Mouse (Mus musculus): ENCODE results near the gene Gpr180. TPM values are rescaled to one million over a fixed set of nuclear protein-coding genes. Genes with fewer than 3 reads are reported as not detected.

The Gpr180 gene
- total RNA-seq (2014; rRNA removed) (28.0 and 29.8 TPM in 2 replicates), polyA plus RNA-seq (2012; rRNA removed) (32.7 and 36.6 TPM in 2 replicates)

DNA sequence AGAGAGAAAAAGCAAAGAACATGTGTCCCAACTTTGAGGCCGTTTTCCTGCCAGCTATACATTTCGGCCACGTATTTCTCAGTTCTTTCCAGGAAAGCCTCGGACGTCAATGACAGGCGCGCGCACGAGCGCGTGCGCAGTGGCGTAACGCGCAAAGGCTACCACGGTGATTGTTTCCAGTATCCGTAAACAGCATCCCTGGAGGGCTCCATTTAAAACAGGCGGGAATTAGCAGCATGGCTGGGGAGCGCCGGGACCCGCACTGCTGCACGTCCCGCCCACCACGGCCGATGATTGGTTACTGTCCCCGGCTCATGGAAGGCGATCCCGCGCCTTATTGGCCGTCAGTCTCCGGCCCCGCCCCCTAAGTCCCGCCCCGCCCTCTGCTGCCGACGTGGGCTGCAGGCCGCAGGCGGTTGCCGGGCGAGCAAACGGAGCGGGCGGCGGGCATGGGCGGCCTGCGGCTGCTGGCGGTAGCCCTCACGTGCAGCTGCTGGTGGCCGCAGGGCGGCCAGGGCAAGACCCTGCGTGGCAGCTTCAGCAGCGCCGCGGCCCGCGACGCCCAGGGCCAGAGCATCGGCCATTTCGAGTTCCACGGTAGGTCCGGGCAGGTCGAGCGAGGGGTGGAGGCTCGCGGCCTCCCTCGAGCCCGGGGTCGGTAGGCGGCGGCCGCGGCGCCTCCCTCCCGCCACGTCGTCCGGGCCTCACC is at the start of gene Gpr180:
Gene Gpr180 (plus strand): TSS at position 415 of the 709 bp plus-strand sequence.
- Histone ChIP-seq H3K9ac (ENCODE audit: low read depth, low read length) (peak within 1 kb of the TSS; percentile 84), H3K4me3 (ENCODE audit: insufficient read depth, low read depth, low read length) (peak within 1 kb of the TSS; percentile 78), H3K4me1 (ENCODE audit: control insufficient read depth, insufficient read depth, low read length) (peaks cover 3% of the 10 kb centered on the region; the same call in 1 of the 2 replicates), H3K79me2 (ENCODE audit: control insufficient read depth, insufficient read depth, low read length) (peaks cover 4% of the 10 kb centered on the region; the same call in 1 of the 2 replicates), H3K27me3 (ENCODE audit: control insufficient read depth, insufficient read depth, low read length) (no peaks in the 10 kb centered on the region), H3K36me3 (ENCODE audit: control insufficient read depth, insufficient read depth, low read length) (peaks cover 3% of the 10 kb centered on the region), H3K27ac (replicated peaks; ENCODE audit: insufficient read depth, low read depth, low read length) (peak within 1 kb of the TSS; percentile 43; the same call in 1 of the 2 replicates)
- WGBS, result under 1% methylated on average over 77 of the region's 77 CpGs
- DNase-seq (ENCODE audit: extremely low read depth, low read depth, low spot score), result peak; percentile 83
- no peak for TF ChIP-seq CTCF (IDR thresholded peaks at IDR 0.05; ENCODE audit: low read depth, low read length)
- peak; percentile 66; the same call in 1 of the 2 replicates for TF ChIP-seq POLR2A (IDR thresholded peaks at IDR 0.05; ENCODE audit: extremely low read depth, insufficient read depth, low read length)

DNA sequence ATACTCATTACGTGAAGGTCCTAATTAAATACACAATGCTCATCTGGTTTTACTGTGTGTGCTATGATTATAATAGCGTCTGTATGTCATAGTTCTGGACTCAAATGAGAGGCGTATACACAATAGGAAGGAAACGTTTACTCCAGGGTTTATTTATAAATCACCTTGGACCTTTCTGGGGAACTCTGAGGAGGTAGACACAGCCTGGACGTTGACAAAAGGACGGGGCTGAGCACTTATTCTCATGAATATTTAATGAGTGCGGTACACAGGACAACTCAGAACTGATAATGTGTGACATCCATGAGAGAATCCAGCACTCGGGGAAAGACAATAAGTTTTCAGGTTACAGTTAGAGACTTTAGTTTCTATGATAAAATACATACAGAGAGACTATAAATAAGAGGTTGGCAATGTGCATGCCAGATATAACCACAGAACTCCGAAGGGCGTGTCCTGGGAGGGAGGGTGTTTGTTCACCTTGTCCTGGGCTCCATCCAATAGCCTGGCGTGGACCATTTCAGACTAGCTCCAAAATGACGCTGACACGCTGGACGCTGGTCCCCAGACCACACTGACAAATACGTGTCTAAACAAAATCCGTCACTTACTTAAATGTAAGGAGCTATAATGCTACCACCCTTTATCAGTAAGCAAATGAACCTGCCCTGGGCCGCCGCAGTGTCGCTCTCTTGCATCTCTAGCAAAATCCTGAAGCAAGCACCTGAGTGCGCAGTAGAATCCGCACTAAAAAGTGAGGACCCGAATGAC is 48.3 kb upstream of the Gpr180 start:
- Histone ChIP-seq H3K27ac (replicated peaks; ENCODE audit: insufficient read depth, low read depth, low read length) (0 out of 2 replicates have a peak overlapping the region, but pooled peaks have one; percentile 13), H3K4me3 (ENCODE audit: insufficient read depth, low read depth, low read length) (peak overlapping the region; percentile 86), H3K4me1 (ENCODE audit: control insufficient read depth, insufficient read depth, low read length) (no peaks in the 10 kb centered on the region), H3K9ac (ENCODE audit: low read depth, low read length) (peak overlapping the region; percentile 47), H3K79me2 (ENCODE audit: control insufficient read depth, insufficient read depth, low read length) (no peaks in the 10 kb centered on the region), H3K27me3 (ENCODE audit: control insufficient read depth, insufficient read depth, low read length) (no peaks in the 10 kb centered on the region), H3K36me3 (ENCODE audit: control insufficient read depth, insufficient read depth, low read length) (no peaks in the 10 kb centered on the region)
- TF ChIP-seq POLR2A (IDR thresholded peaks at IDR 0.05; ENCODE audit: extremely low read depth, insufficient read depth, low read length) (no peak), CTCF (IDR thresholded peaks at IDR 0.05; ENCODE audit: low read depth, low read length) (no peak)
- peak; percentile 57 for DNase-seq (ENCODE audit: extremely low read depth, low read depth, low spot score)
- 16% methylated on average over 22 of the region's 22 CpGs for WGBS

DNA sequence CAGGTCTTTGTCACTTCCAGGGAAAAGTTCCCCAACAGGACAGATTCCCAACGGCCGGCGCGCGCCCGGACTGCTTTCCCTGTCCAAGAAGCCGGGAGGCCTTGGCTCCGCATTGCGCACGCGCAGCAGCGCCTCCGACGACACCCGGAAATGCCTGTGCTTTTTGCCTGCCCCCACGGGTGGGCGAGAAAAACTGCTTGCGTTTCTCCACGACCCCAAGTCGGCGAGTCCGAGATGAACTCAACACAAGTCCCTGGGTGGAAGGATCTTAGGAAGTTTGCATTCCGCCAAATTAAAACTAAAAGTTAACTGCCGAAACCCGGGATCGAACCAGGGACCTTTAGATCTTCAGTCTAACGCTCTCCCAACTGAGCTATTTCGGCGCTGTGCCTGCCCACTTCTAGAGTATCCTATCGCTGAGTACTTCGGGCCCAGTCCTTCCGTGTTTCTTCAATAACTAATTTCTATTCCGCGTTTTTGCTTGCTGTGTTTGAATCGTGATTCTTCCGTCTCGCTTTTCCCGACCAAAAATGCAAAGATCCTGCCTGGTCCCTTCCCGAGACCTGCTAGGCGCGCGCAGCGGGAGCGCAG is 47.6 kb upstream of the Gpr180 start:
- Histone ChIP-seq H3K4me1 (ENCODE audit: control insufficient read depth, insufficient read depth, low read length) (no peaks in the 10 kb centered on the region), H3K79me2 (ENCODE audit: control insufficient read depth, insufficient read depth, low read length) (no peaks in the 10 kb centered on the region), H3K4me3 (ENCODE audit: insufficient read depth, low read depth, low read length) (peak overlapping the region; percentile 86), H3K9ac (ENCODE audit: low read depth, low read length) (peak overlapping the region; percentile 71), H3K27me3 (ENCODE audit: control insufficient read depth, insufficient read depth, low read length) (no peaks in the 10 kb centered on the region), H3K27ac (replicated peaks; ENCODE audit: insufficient read depth, low read depth, low read length) (peak overlapping the region; percentile 32), H3K36me3 (ENCODE audit: control insufficient read depth, insufficient read depth, low read length) (no peaks in the 10 kb centered on the region)
- TF ChIP-seq POLR2A (IDR thresholded peaks at IDR 0.05; ENCODE audit: extremely low read depth, insufficient read depth, low read length) (no peak), CTCF (IDR thresholded peaks at IDR 0.05; ENCODE audit: low read depth, low read length) (no peak)
- WGBS, result under 1% methylated on average over 44 of the region's 44 CpGs
- peak; percentile 81 for DNase-seq (ENCODE audit: extremely low read depth, low read depth, low spot score)

DNA sequence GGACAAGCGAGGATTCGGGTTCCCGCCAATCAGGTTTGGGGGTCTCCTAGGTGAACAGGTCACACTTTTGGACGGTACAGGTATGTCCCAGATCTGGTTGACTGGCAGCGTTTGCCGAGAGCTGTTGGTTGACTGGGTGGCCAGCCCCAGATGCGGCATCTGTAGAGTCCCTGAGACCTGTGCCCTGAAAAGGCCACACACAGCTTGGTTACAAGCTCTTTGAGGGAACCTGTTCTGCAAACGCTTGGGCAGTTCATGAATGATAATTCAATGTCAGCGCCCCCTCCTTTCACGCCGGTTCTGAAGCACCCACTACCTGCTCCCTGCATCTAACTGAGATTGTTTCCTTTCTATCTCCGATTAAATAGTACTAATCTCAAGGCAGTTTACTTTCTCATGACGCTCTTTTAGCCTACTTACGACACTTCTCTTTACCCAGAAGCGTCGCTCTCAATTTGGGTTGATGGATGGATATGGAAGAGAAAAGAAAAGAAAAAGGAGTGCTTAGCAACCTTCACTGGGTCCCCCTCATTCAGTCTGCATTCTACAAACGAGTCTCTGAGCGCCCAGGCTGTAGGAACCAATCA is 47.1 kb upstream of the Gpr180 start:
- TF ChIP-seq CTCF (IDR thresholded peaks at IDR 0.05; ENCODE audit: low read depth, low read length) (no peak), POLR2A (IDR thresholded peaks at IDR 0.05; ENCODE audit: extremely low read depth, insufficient read depth, low read length) (no peak)

DNA sequence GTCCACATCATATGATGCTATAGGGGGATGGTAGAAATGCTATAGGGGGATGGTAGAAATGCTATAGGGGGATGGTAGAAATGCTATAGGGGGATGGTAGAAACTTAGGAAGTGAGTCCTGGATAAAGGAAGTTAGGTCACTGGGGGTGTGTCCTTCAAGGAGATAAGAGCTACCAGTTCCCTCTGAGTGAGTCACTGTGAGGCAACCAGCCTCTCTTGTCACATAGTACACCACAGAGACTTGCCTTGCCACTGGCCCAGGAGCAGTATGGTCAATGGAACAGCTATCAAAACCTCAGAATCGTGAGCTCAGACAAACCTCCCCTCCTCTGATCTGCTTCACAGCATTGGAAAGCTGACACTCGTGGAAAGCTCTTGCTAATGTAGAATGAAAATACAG is 38.7 kb upstream of the Gpr180 start:
- Histone ChIP-seq H3K4me1 (ENCODE audit: control insufficient read depth, insufficient read depth, low read length) (no peaks in the 10 kb centered on the region), H3K9ac (ENCODE audit: low read depth, low read length) (no peak overlapping the region), H3K4me3 (ENCODE audit: insufficient read depth, low read depth, low read length) (no peak overlapping the region), H3K27ac (replicated peaks; ENCODE audit: insufficient read depth, low read depth, low read length) (no peak overlapping the region), H3K27me3 (ENCODE audit: control insufficient read depth, insufficient read depth, low read length) (no peaks in the 10 kb centered on the region), H3K79me2 (ENCODE audit: control insufficient read depth, insufficient read depth, low read length) (no peaks in the 10 kb centered on the region), H3K36me3 (ENCODE audit: control insufficient read depth, insufficient read depth, low read length) (no peaks in the 10 kb centered on the region)
- no peak for DNase-seq (ENCODE audit: extremely low read depth, low read depth, low spot score)
- 63% methylated on average over 2 of the region's 2 CpGs for WGBS
- no peak for TF ChIP-seq POLR2A (IDR thresholded peaks at IDR 0.05; ENCODE audit: extremely low read depth, insufficient read depth, low read length)
- TF ChIP-seq CTCF (IDR thresholded peaks at IDR 0.05; ENCODE audit: low read depth, low read length), result no peak

More for the DNA sequence above, 47.1 kb upstream of the Gpr180 start:
- Histone ChIP-seq H3K27ac (replicated peaks; ENCODE audit: insufficient read depth, low read depth, low read length) (peak overlapping the region; percentile 32), H3K9ac (ENCODE audit: low read depth, low read length) (peak overlapping the region; percentile 71), H3K36me3 (ENCODE audit: control insufficient read depth, insufficient read depth, low read length) (no peaks in the 10 kb centered on the region), H3K4me3 (ENCODE audit: insufficient read depth, low read depth, low read length) (peak overlapping the region; percentile 86), H3K27me3 (ENCODE audit: control insufficient read depth, insufficient read depth, low read length) (no peaks in the 10 kb centered on the region), H3K4me1 (ENCODE audit: control insufficient read depth, insufficient read depth, low read length) (no peaks in the 10 kb centered on the region), H3K79me2 (ENCODE audit: control insufficient read depth, insufficient read depth, low read length) (no peaks in the 10 kb centered on the region)
- DNase-seq (ENCODE audit: extremely low read depth, low read depth, low spot score), result peak; percentile 43
- 5% methylated on average over 18 of the region's 18 CpGs for WGBS

Measured in liver, adult 2 months (tissue).